Mouse (Mus musculus) hindbrain, embryonic 13.5 days (tissue): ENCODE measurements around the gene Cryba4. TPM values are rescaled to one million over a fixed set of nuclear protein-coding genes. Genes with fewer than 3 reads are reported as not detected.

Experiments used
- ATAC-seq: fragments of 200-750 bp; cut with Nextera tagmentation; 2 replicates; pipeline ENCODE4 v1.8.0; 2017; ENCODE audit warnings: moderate TSS enrichment; ENCODE audit not compliant: low FRiP score
- H3K27ac ChIP-seq: fragments of 300-500 bp; sonication (generic); 2 replicates; pipeline ENCODE4 v1.5.1; 2015; ENCODE audit warnings: inconsistent platforms, mild to moderate bottlenecking, moderate library complexity
- H3K27me3 ChIP-seq: fragments of 300-500 bp; sonication (generic); 2 replicates; pipeline ENCODE4 v1.6.1; 2015; ENCODE audit warnings: mild to moderate bottlenecking, inconsistent platforms
- H3K36me3 ChIP-seq: fragments of 300-500 bp; sonication (generic); 2 replicates; pipeline ENCODE4 v1.6.1; 2015; ENCODE audit warnings: mild to moderate bottlenecking, inconsistent platforms
- H3K4me1 ChIP-seq: fragments of 300-500 bp; sonication (generic); replicated peaks from 2 replicates; pipeline ENCODE4 v1.6.1; 2015; ENCODE audit warnings: inconsistent platforms
- H3K4me2 ChIP-seq: fragments of 300-500 bp; sonication (generic); 2 replicates; pipeline ENCODE4 v1.6.1; 2015; ENCODE audit warnings: inconsistent platforms, mild to moderate bottlenecking, moderate library complexity
- H3K4me3 ChIP-seq: fragments of 300-500 bp; sonication (generic); 2 replicates; pipeline ENCODE4 v1.5.1; 2015; ENCODE audit warnings: mild to moderate bottlenecking, inconsistent platforms
- H3K9ac ChIP-seq: fragments of 300-500 bp; sonication (generic); 2 replicates; pipeline ENCODE4 v1.6.1; 2015; ENCODE audit warnings: mild to moderate bottlenecking, inconsistent platforms
- H3K9me3 ChIP-seq: fragments of 300-500 bp; sonication (generic); 2 replicates; pipeline ENCODE4 v1.6.1; 2016; ENCODE audit warnings: inconsistent platforms
- WGBS: fragments of 180-500 bp; shearing (Covaris S2); methylation state at CpG from one replicate; pipeline ENCODE4 v1.1.7; 2015; 5-methylcytosine and 5-hydroxymethylcytosine counted together
- polyA plus RNA-seq: library from polyadenylated mRNA; unstranded; fragments of >200 nt; fragmentation: Nextera tagmentation; extraction: Ambion mirVana; gene quantifications from 2 replicates; pipeline ENCODE4 v1.2.1, GENCODE M21; 2015

Cryba4 gene
- polyA plus RNA-seq, 1 experiment from 2014 or later = 3.3 TPM

GRCm38 (mm10) chr5:112292343-112292980, 40.1 kb upstream of the Cryba4 start:
- H3K4me3 ChIP-seq = no peak overlapping the region
- H3K9ac ChIP-seq = no peak overlapping the region
- no peaks in the 10 kb centered on the region for H3K36me3 ChIP-seq
- no peaks in the 10 kb centered on the region for H3K9me3 ChIP-seq
- ATAC-seq = no peak
- H3K27ac ChIP-seq = 0 out of 2 replicates have a peak overlapping the region, but pooled peaks have one; percentile 18
- 75% methylated on average over 17 of the region's 17 CpGs for WGBS
- no peak overlapping the region for H3K4me2 ChIP-seq
- H3K27me3 ChIP-seq = no peaks in the 10 kb centered on the region
- H3K4me1 ChIP-seq = peaks cover 65% of the 10 kb centered on the region

GRCm38 (mm10) chr5:112291866-112292265, 39.5 kb upstream of the Cryba4 start:
- Histone ChIP-seq H3K27ac (no peak overlapping the region), H3K36me3 (no peaks in the 10 kb centered on the region), H3K4me1 (peaks cover 61% of the 10 kb centered on the region), H3K9me3 (no peaks in the 10 kb centered on the region), H3K4me2 (no peak overlapping the region), H3K9ac (no peak overlapping the region), H3K4me3 (no peak overlapping the region), H3K27me3 (no peaks in the 10 kb centered on the region)
- 79% methylated on average over 5 of the region's 5 CpGs for WGBS
- no peak for ATAC-seq

GRCm38 (mm10) chr5:112290536-112290880, 38.2 kb upstream of the Cryba4 start:
- H3K27ac ChIP-seq = no peak overlapping the region
- 88% methylated on average over 8 of the region's 8 CpGs for WGBS
- H3K27me3 ChIP-seq = no peaks in the 10 kb centered on the region
- no peak for ATAC-seq
- H3K4me1 ChIP-seq = peaks cover 52% of the 10 kb centered on the region
- H3K4me3 ChIP-seq = no peak overlapping the region
- H3K36me3 ChIP-seq = no peaks in the 10 kb centered on the region
- no peak overlapping the region for H3K4me2 ChIP-seq
- no peak overlapping the region for H3K9ac ChIP-seq
- no peaks in the 10 kb centered on the region for H3K9me3 ChIP-seq

GRCm38 (mm10) chr5:112289819-112290535, 37.7 kb upstream of the Cryba4 start:
- H3K9me3 ChIP-seq = no peaks in the 10 kb centered on the region
- H3K27me3 ChIP-seq = no peaks in the 10 kb centered on the region
- ATAC-seq = no peak
- 89% methylated on average over 16 of the region's 16 CpGs for WGBS
- no peak overlapping the region for H3K4me3 ChIP-seq
- H3K9ac ChIP-seq = 0 out of 2 replicates have a peak overlapping the region, but pooled peaks have one; percentile 0
- no peak overlapping the region for H3K27ac ChIP-seq
- no peaks in the 10 kb centered on the region for H3K36me3 ChIP-seq
- H3K4me2 ChIP-seq = no peak overlapping the region
- peaks cover 52% of the 10 kb centered on the region for H3K4me1 ChIP-seq

- no peak overlapping the region for H3K27ac ChIP-seq
- H3K4me2 ChIP-seq = no peak overlapping the region
- H3K4me1 ChIP-seq = peaks cover 51% of the 10 kb centered on the region
- H3K9me3 ChIP-seq = no peaks in the 10 kb centered on the region
- no peak overlapping the region for H3K4me3 ChIP-seq
- H3K27me3 ChIP-seq = no peaks in the 10 kb centered on the region
- no peak overlapping the region for H3K9ac ChIP-seq
- no peaks in the 10 kb centered on the region for H3K36me3 ChIP-seq
- 62% methylated on average over 4 of the region's 8 CpGs for WGBS
- ATAC-seq = no peak
These were observed 36.9 kb upstream of the Cryba4 start for GRCm38 (mm10) chr5:112289236-112289635.

- 85% methylated on average over 9 of the region's 9 CpGs for WGBS
- Histone ChIP-seq H3K36me3 (no peaks in the 10 kb centered on the region), H3K4me2 (no peak overlapping the region), H3K9ac (no peak overlapping the region), H3K4me1 (peaks cover 54% of the 10 kb centered on the region), H3K4me3 (no peak overlapping the region), H3K27ac (0 out of 2 replicates have a peak overlapping the region, but pooled peaks have one; percentile 12), H3K9me3 (no peaks in the 10 kb centered on the region), H3K27me3 (no peaks in the 10 kb centered on the region)
- ATAC-seq = no peak
These were observed 36.1 kb upstream of the Cryba4 start for GRCm38 (mm10) chr5:112288193-112289141.

- Histone ChIP-seq H3K4me2 (no peak overlapping the region), H3K4me3 (no peak overlapping the region), H3K4me1 (peaks cover 56% of the 10 kb centered on the region), H3K27me3 (no peaks in the 10 kb centered on the region), H3K9ac (no peak overlapping the region), H3K36me3 (no peaks in the 10 kb centered on the region), H3K27ac (no peak overlapping the region), H3K9me3 (no peaks in the 10 kb centered on the region)
- no peak for ATAC-seq
- 81% methylated on average over 2 of the region's 2 CpGs for WGBS
These were observed 35.3 kb upstream of the Cryba4 start for GRCm38 (mm10) chr5:112287652-112288051.

- 82% methylated on average over 11 of the region's 11 CpGs for WGBS
- peaks cover 54% of the 10 kb centered on the region for H3K4me1 ChIP-seq
- no peak overlapping the region for H3K27ac ChIP-seq
- ATAC-seq = no peak
- no peaks in the 10 kb centered on the region for H3K9me3 ChIP-seq
- no peaks in the 10 kb centered on the region for H3K27me3 ChIP-seq
- no peak overlapping the region for H3K4me3 ChIP-seq
- no peaks in the 10 kb centered on the region for H3K36me3 ChIP-seq
- H3K9ac ChIP-seq = no peak overlapping the region
- H3K4me2 ChIP-seq = no peak overlapping the region
These were observed 34.8 kb upstream of the Cryba4 start for GRCm38 (mm10) chr5:112286984-112287641.

- Histone ChIP-seq H3K4me3 (no peak overlapping the region), H3K9me3 (no peaks in the 10 kb centered on the region), H3K4me2 (no peak overlapping the region), H3K27me3 (no peaks in the 10 kb centered on the region), H3K9ac (no peak overlapping the region), H3K27ac (no peak overlapping the region), H3K4me1 (peaks cover 53% of the 10 kb centered on the region), H3K36me3 (no peaks in the 10 kb centered on the region)
- whole genome bisulfite sequencing = 80% methylated on average over 2 of the region's 2 CpGs
- no peak for ATAC-seq
These were observed 34.3 kb upstream of the Cryba4 start for GRCm38 (mm10) chr5:112286608-112286983.

GRCm38 (mm10) chr5:112285548-112286085, 33.3 kb upstream of the Cryba4 start:
- no peaks in the 10 kb centered on the region for H3K9me3 ChIP-seq
- H3K9ac ChIP-seq = no peak overlapping the region
- H3K27me3 ChIP-seq = no peaks in the 10 kb centered on the region
- H3K4me2 ChIP-seq = no peak overlapping the region
- ATAC-seq = no peak
- 88% methylated on average over 7 of the region's 7 CpGs for WGBS
- no peak overlapping the region for H3K27ac ChIP-seq
- no peak overlapping the region for H3K4me3 ChIP-seq
- no peaks in the 10 kb centered on the region for H3K36me3 ChIP-seq
- H3K4me1 ChIP-seq = peaks cover 55% of the 10 kb centered on the region

- Histone ChIP-seq H3K4me3 (no peak overlapping the region), H3K4me1 (peaks cover 57% of the 10 kb centered on the region), H3K27me3 (no peaks in the 10 kb centered on the region), H3K27ac (peak overlapping the region; percentile 6; the same call in 1 of the 2 replicates), H3K9ac (no peak overlapping the region), H3K36me3 (no peaks in the 10 kb centered on the region), H3K4me2 (no peak overlapping the region), H3K9me3 (no peaks in the 10 kb centered on the region)
- WGBS = 86% methylated on average over 7 of the region's 7 CpGs
- ATAC-seq = no peak
These were observed 31.9 kb upstream of the Cryba4 start for GRCm38 (mm10) chr5:112284203-112284582.
